Mouse (Mus musculus) C2C12 (cell line): ENCODE measurements around the gene Dnase1l2.

Experiments
- CEBPB ChIP-seq: IDR thresholded peaks from one replicate; pipeline ENCODE4 v1.6.1; 2011; ENCODE audit warnings: low read depth, mild to moderate bottlenecking, control low read depth, moderate library complexity
- CTCF ChIP-seq: IDR thresholded peaks from one replicate; pipeline ENCODE4 v1.5.1; 2011; ENCODE audit not compliant: control insufficient read depth, insufficient read depth, insufficient read length
- MAX ChIP-seq: IDR thresholded peaks from one replicate; pipeline ENCODE4 v1.6.1; 2011; ENCODE audit warnings: mild to moderate bottlenecking, control low read depth
- USF1 ChIP-seq: IDR thresholded peaks from one replicate; pipeline ENCODE4 v1.6.1; 2011; ENCODE audit warnings: low read depth, mild to moderate bottlenecking, control low read depth, moderate library complexity

- TF ChIP-seq CTCF, result no peak
- no peak for TF ChIP-seq USF1
- no peak for TF ChIP-seq MAX
- no peak for TF ChIP-seq CEBPB
These were observed 18.4 kb downstream of the Dnase1l2 start for GRCm38 (mm10) chr17:24424489-24424888.
